12 mouse cellular contexts compared by ENCODE assay signal in the genomic region with DNA sequence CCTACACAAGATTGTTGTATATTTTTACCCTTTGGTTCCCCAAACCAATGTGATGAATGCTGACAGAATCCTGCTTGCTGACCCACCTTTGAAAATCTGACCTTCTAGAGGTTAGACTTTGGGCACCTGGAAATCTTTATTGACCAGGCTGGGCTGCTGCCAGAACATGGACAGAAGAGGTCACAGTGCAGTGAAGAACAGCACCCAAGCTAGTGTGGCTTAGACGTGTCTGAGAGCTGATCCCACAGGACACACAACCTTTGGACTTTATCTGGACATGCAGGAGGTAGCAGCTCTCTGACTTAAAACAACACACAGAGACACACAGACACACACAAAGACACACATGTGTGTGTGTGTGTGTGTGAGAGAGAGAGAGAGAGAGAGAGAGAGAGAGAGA. TPM values are rescaled to one million over a fixed set of nuclear protein-coding genes. Genes with fewer than 3 reads are reported as not detected.
"Had no signal": no experiment of that assay in that cellular context is flagged by ENCODE, and none has a peak within 500 bp of the region (broad histone marks: within the 10 kb centered on the region; RNA-seq: fewer than 3 reads in every experiment).

No protein-coding gene starts in this region.

- H3K36me3 ChIP-seq: limb, embryonic 10.5 days; midbrain, embryonic 10.5 days; midbrain, embryonic 15.5 days; neural tube, embryonic 13.5 days had no signal

- H3K9ac ChIP-seq: lung, embryonic 14.5 days; midbrain, embryonic 15.5 days; neural tube, embryonic 13.5 days had no signal

- DNase-seq: kidney, postnatal 25 days; lung, embryonic 14.5 days; lung, postnatal 10 days; lung, postnatal 4 days; right cerebral cortex, postnatal 14 days; thymus, postnatal 4 days had no signal

- H3K4me3 ChIP-seq: limb, embryonic 10.5 days; midbrain, embryonic 10.5 days; midbrain, embryonic 15.5 days; neural tube, embryonic 13.5 days had no signal

- ATAC-seq: intestine, embryonic 16.5 days; midbrain, embryonic 15.5 days had no signal

- H3K27me3 ChIP-seq: midbrain, embryonic 15.5 days had no signal

- H3K4me2 ChIP-seq: lung, embryonic 14.5 days; midbrain, embryonic 15.5 days; neural tube, embryonic 13.5 days had no signal

- H3K27ac ChIP-seq: limb, embryonic 10.5 days; midbrain, embryonic 10.5 days; midbrain, embryonic 15.5 days; neural tube, embryonic 13.5 days; stomach, postnatal 0 days had no signal

- H3K9me3 ChIP-seq: limb, embryonic 10.5 days; midbrain, embryonic 10.5 days; midbrain, embryonic 15.5 days; neural tube, embryonic 13.5 days had no signal

RNA-seq across cellular contexts. Expression of gene Inhba, which starts 3.3 kb away (rescaled TPM):
- polyA plus RNA-seq: midbrain, embryonic 10.5 days had no signal
